Mouse (Mus musculus): ENCODE results near the gene Ccr3.

GRCm38 (mm10) chr9:123999784-124000183, 22.0 kb upstream of the Ccr3 start:
- TF ChIP-seq CTCF (IDR thresholded peaks at IDR 0.05; ENCODE audit: borderline replicate concordance, control insufficient read depth, extremely low read depth, insufficient read depth, low read length, poor library complexity) = no peak
- no peak for TF ChIP-seq POLR2A (IDR thresholded peaks at IDR 0.05; ENCODE audit: control insufficient read depth, extremely low read depth, insufficient read depth, low read length, poor library complexity)
